Mouse (Mus musculus) heart, postnatal 14 days (tissue): ENCODE results near the gene Pla1a. TPM values are rescaled to one million over a fixed set of nuclear protein-coding genes. Genes with fewer than 3 reads are reported as not detected.
A peak's percentile ranks its signal among the peaks of the same experiment; 100 is the strongest.

ENCODE experiments used
- DNase-seq, 2 experiments: peaks; one replicate each; pipeline ENCODE4 v3.0.0; 2021 to 2022
- intact Hi-C: fragments of 180-260 bp; cut with DNase I; formaldehyde crosslinking; loops from one replicate; pipeline ENCODE4 v1.15.1; 2025
- total RNA-seq, 2 experiments: library from RNA; stranded (reverse); gene quantifications; 2 replicates each; pipeline ENCODE4 v1.2.3; 2021

Pla1a gene
- total RNA-seq, 2 experiments from 2014 or later = 10.4 to 13.6 TPM

GRCm38 (mm10) chr16:38372876-38373275 lies 60.1 kb downstream of the Pla1a start:
- intact Hi-C loops = no loop called here
- DNase-seq = no peak

DNA sequence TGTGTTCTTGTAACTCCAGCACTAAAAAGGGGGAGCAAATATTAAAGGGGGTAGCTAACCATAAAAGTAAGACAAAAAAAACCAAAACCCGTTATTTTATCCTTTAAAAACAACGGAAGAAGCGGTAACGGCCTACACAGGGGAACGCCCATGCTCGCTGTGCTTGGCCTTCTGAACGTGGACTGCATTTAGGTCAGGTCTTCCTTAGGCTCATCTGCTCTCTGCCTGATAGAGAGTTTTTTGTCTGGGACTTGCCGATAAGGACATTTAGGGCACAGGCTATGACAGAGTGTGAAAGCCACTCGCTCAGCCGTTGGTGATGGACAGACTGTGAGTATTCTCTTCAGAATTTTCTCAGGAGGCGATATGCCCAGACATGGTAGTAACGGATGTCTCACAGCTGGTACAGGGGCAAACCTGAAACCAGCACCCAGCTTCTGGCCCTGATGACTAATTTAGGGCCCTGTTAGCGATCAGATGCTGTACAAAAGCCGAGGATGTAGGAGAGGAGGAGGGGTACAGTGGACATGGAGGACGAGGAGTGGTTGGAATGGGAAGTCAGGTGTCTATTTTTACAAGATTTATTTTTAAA lies 61.1 kb downstream of the Pla1a start:
- no peak for DNase-seq
- intact Hi-C loops = no loop called here

GRCm38 (mm10) chr16:38370633-38371374 lies 62.1 kb downstream of the Pla1a start:
- DNase-seq = peak in 1 of 2 experiments; percentile 55
- intact Hi-C loops = no loop called here

DNA sequence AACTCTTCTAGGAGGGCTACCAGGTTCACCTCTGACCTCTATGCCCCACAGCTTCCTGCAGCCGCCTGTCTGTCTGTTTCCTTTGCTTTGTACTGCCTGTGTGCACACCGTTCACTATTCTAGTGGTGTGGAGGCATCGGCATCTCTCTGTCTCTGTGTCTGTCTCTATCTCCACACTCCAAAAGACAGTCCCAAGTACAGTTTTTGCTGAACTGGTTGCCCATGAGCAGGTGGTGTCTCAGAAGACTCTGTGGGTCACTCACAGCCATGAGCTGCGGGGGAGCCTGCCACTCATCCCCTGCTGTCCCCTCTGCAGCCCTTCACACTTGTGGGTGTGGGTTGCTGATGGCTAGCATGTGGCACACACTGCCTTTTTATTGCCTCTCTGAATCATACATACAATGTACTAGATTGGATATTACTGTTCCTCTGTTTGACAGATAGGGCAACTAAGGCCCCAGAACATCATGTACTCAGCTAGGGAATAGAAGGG lies 62.9 kb downstream of the Pla1a start:
- intact Hi-C loops = no loop called here
- DNase-seq = no peak

GRCm38 (mm10) chr16:38369431-38369830 lies 63.5 kb downstream of the Pla1a start:
- no peak for DNase-seq
- intact Hi-C loops = no loop called here

GRCm38 (mm10) chr16:38369000-38369399 lies 63.9 kb downstream of the Pla1a start:
- intact Hi-C loops = no loop called here
- no peak for DNase-seq

GRCm38 (mm10) chr16:38368336-38368735 lies 64.6 kb downstream of the Pla1a start:
- DNase-seq = peak; percentile 34 to 49
- intact Hi-C loops = no loop called here

DNA sequence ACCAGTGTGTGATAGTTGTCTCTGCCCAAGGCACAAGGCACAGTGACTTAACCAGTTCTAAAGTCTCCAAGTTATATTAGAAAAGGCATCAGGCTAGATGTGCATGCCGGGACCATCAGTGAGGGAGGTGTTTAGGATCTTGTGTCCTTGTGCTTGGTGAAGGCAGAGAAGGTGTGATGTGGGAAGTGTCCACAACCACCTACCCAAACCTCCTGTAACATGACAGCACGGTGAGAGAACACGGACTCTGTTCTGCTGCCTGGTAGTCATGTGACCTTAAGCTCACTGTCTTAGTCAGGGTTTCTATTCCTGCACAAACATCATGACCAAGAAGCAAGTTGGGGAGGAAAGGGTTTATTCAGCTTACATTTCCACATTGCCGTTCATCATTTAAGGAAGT lies 66.7 kb downstream of the Pla1a start:
- no peak for DNase-seq
- intact Hi-C loops = no loop called here

GRCm38 (mm10) chr16:38365390-38365789 lies 67.6 kb downstream of the Pla1a start:
- no peak for DNase-seq
- intact Hi-C loops = no loop called here

- no peak for DNase-seq
- intact Hi-C loops = no loop called here
These were observed 69.3 kb downstream of the Pla1a start for GRCm38 (mm10) chr16:38363657-38364056.

- no peak for DNase-seq
- intact Hi-C loops = no loop called here
These were observed 69.7 kb downstream of the Pla1a start for GRCm38 (mm10) chr16:38363256-38363595.

DNA sequence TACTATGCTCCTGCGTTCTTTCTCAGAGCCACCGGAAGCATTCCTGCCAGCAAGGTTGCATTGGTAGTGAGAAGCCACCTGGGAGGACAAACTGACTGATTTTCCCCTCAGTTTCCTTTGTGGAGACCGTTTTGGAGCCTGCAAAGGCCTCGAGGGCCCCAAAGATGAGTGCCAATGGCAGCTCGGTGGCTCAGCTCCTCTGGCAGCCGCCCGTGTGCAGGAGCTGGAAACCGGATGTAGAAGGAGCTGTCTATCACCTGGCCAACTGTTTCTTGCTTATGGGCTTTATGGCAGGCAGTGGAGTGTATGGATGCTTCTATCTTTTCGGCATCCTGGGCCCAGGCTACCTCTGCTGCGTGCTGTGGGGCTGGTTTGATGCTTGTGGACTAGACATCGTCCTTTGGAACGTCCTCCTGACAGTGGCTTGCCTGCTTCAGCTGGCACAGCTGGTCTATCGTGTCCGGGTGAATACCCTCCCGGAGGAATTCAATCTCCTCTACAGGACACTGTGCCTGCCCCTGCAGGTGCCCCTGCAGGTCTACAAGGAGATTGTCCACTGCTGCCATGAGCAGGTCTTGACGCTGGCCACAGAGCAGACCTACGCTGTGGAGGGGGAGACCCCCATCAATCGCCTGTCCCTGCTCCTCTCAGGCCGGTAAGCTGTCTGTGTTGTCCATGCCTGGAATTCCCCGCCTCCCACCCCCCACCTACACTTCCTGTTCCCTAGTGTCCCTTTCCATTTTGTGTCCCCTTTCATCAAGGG lies 70.3 kb downstream of the Pla1a start:
- no peak for DNase-seq
- intact Hi-C loops = no loop called here

- peak; percentile 63 to 81 for DNase-seq
- intact Hi-C loops = no loop called here
These were observed 71.0 kb downstream of the Pla1a start, which contains the start of gene Popdc2 for GRCm38 (mm10) chr16:38361933-38362332. Gene Popdc2, plus strand, starts transcription at chr16:38362209.

DNA sequence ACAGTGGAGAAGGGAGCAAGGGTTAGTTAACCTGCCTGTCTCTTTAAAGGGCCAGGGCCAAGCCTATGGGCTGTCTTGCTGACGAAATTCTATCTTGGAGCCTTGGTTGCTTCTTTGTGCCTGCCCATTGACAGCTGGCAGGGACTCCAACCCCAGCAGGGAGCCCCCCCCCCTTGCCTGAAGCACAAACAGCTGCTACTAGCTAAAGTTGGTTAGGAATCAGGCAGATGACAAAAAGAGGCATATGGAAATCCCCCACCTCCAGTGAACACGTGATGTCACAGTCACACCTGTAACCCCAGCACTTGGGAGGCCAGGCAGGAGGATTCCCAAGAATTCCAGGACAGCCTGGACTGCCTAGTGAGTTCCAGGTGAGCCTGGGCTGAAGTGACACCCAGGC lies 72.6 kb downstream of the Pla1a start:
- intact Hi-C loops = no loop called here
- no peak for DNase-seq

GRCm38 (mm10) chr16:38359857-38360256 lies 73.1 kb downstream of the Pla1a start:
- DNase-seq = no peak
- intact Hi-C loops = no loop called here

- DNase-seq = no peak
These were observed 73.7 kb downstream of the Pla1a start for GRCm38 (mm10) chr16:38359241-38359640.

DNA sequence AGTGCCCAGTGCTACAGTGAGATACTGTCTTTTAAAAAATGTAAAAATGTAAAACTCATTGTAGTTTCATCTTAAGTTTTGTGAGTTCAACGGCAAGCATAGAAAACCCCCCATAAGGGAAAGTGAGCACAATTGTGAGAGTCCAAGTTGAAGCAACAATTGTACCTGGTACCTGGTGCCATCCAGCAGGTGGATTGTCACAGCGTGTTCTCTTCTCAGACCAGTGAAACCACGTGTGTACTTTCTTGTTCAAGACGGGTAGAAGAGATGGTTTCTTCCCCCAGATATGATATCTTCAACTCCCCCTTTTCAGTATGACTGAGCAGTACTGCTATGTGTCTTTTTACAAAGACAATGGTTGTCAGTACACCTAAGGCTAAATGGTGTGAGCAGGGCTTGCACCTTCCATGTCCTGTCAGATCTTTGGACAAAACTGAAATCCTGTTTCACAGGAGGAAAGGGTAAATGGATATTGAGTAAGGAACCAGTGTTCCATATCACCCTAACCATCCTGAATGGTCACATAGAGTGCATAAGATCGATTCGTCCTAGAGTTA lies 74.6 kb downstream of the Pla1a start:
- no peak for DNase-seq
- intact Hi-C loops = no loop called here

More at GRCm38 (mm10) chr16:38359241-38359640, 73.7 kb downstream of the Pla1a start:
- intact Hi-C loops = no loop called here

GRCm38 (mm10) chr16:38354185-38354913 lies 78.6 kb downstream of the Pla1a start:
- intact Hi-C loops = no loop called here
- no peak for DNase-seq

DNA sequence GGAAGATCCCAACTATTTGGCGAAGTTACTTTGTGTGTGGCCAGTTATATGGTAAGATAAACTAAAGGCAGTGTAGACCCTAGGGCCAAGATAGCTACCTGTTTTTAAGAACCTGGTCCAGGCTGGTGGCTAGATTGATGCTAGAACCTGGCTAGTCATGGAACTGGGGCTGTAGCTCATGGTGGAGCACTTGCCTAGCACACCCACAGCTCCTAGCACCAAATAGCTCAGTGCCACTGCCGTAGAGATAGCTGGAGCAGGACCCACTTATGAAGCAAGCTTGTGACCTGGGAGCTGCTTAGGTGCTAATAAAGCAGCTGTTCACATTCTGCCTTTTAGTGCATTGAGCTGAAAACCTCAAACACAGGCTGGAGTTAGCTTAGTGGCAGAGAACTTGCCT lies 79.3 kb downstream of the Pla1a start:
- no peak for DNase-seq
- intact Hi-C loops = no loop called here

DNA sequence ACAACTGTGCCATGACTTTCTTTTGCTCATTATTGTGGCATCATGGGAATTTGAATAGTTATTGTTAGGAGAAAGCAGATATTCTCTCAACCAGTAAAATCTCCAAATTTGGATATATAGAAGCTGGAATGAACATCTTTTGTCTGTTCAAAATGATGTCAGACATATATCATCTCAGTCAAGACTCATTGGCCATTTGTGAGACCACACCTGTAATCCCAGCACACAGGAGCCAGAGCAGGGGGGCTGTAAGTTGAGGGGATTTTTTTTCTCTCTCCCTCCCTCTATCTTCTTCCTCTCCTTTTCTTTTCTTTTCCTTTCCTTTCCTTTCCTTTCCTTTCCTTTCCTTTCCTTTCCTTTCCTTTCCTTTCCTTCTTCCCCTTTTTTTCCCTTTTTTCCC lies 80.1 kb downstream of the Pla1a start:
- DNase-seq = no peak
- intact Hi-C loops = no loop called here
